Mouse (Mus musculus) neural tube, embryonic 11.5 days (tissue): Measurements from ENCODE around the gene 2900026A02Rik. TPM values are rescaled to one million over a fixed set of nuclear protein-coding genes. Genes with fewer than 3 reads are reported as not detected.

ENCODE experiments used
- ATAC-seq: fragments of 200-750 bp; cut with Nextera tagmentation; 2 replicates; pipeline ENCODE4 v1.8.0; 2017; ENCODE audit warnings: moderate number of reproducible peaks, mild to moderate bottlenecking, moderate TSS enrichment, moderate library complexity; ENCODE audit not compliant: insufficient read depth, low FRiP score, low TSS enrichment
- DNase-seq: peaks from one replicate; pipeline ENCODE4 v3.0.0-alpha.2; 2015; ENCODE audit warnings: low spot score
- H3K27ac ChIP-seq: fragments of 300-500 bp; sonication (generic); 2 replicates; pipeline ENCODE4 v1.5.1; 2014; ENCODE audit warnings: low read depth, mild to moderate bottlenecking, low read length
- H3K27me3 ChIP-seq: fragments of 300-500 bp; sonication (generic); 2 replicates; pipeline ENCODE4 v1.6.1; 2014; ENCODE audit warnings: mild to moderate bottlenecking, low read length, mixed read lengths; ENCODE audit not compliant: control insufficient read depth, insufficient read depth
- H3K36me3 ChIP-seq: fragments of 300-500 bp; sonication (generic); 2 replicates; pipeline ENCODE4 v1.6.1; 2014; ENCODE audit warnings: mild to moderate bottlenecking, low read length, moderate library complexity, mixed read lengths; ENCODE audit not compliant: control insufficient read depth, insufficient read depth
- H3K4me1 ChIP-seq: fragments of 300-500 bp; sonication (generic); 2 replicates; pipeline ENCODE4 v1.6.1; 2014; ENCODE audit warnings: low read length, mixed read lengths; ENCODE audit not compliant: control insufficient read depth, insufficient read depth
- H3K4me2 ChIP-seq: fragments of 300-500 bp; sonication (generic); 2 replicates; pipeline ENCODE4 v1.6.1; 2014; ENCODE audit warnings: low read depth, mild to moderate bottlenecking, moderate library complexity
- H3K4me3 ChIP-seq: fragments of 300-500 bp; sonication (generic); 2 replicates; pipeline ENCODE4 v1.5.1; 2014; ENCODE audit warnings: low read depth, low read length
- H3K9ac ChIP-seq: fragments of 300-500 bp; sonication (generic); 2 replicates; pipeline ENCODE4 v1.6.1; 2014; ENCODE audit warnings: mild to moderate bottlenecking, low read length
- H3K9me3 ChIP-seq: fragments of 300-500 bp; sonication (generic); 2 replicates; pipeline ENCODE4 v1.6.1; 2016; ENCODE audit warnings: low read length; ENCODE audit not compliant: control insufficient read depth
- WGBS: fragments of 180-500 bp; shearing (Covaris S2); extraction: QIAGEN DNeasy Blood & Tissue Kit; methylation state at CpG from one replicate; pipeline ENCODE4 v1.1.7; 2014; 5-methylcytosine and 5-hydroxymethylcytosine counted together
- polyA plus RNA-seq: library from polyadenylated mRNA; unstranded; fragments of >200 nt; fragmentation: Nextera tagmentation; extraction: Ambion mirVana; gene quantifications from 2 replicates; pipeline ENCODE4 v1.2.1, GENCODE M21; 2014

2900026A02Rik gene
- polyA plus RNA-seq, 1 experiment from 2014 or later, result 1.3 TPM

DNA sequence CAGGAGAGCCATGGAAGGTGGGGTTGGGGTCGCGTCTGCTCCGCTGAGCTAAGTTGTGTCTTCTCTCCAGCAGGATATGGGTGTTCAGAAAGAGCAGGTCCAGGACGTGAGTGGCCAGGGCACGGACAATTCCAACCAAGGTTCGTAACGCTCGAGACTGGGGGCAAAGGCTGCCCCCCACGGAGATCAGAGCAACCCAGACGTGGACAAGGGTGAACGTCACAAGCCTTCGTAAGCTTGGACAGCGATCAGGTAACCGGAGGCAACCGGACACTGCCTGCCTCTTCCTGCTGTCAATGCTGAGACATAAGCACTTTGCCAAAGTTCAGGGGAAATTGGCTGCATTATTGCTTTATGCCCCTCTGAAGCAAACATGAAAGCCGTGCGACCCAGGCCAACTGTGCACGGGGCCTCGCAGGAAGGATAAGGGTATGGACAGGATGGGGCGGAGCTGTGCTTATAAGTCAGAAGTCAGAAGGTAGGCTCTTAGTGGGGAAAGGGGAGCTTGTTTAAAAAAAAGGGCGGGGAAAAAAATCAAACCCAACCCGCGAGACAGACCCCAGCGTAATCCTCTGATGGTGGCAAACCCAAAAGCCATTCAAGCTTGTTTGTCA lies 130.9 kb downstream of the 2900026A02Rik start:
- Histone ChIP-seq H3K9ac (no peak overlapping the region), H3K27me3 (no peaks in the 10 kb centered on the region), H3K36me3 (no peaks in the 10 kb centered on the region), H3K4me2 (no peak overlapping the region), H3K27ac (no peak overlapping the region), H3K4me1 (no peaks in the 10 kb centered on the region), H3K9me3 (no peaks in the 10 kb centered on the region), H3K4me3 (no peak overlapping the region)
- no peak for ATAC-seq
- 86% methylated on average over 24 of the region's 24 CpGs for WGBS
- no peak for DNase-seq

GRCm38 (mm10) chr5:113087465-113087864 lies 133.6 kb downstream of the 2900026A02Rik start:
- no peak overlapping the region for H3K4me2 ChIP-seq
- ATAC-seq, result no peak
- H3K4me1 ChIP-seq, result no peaks in the 10 kb centered on the region
- H3K36me3 ChIP-seq, result no peaks in the 10 kb centered on the region
- 93% methylated on average over 2 of the region's 2 CpGs for WGBS
- no peaks in the 10 kb centered on the region for H3K9me3 ChIP-seq
- H3K27ac ChIP-seq, result no peak overlapping the region
- H3K4me3 ChIP-seq, result no peak overlapping the region
- no peak overlapping the region for H3K9ac ChIP-seq
- DNase-seq, result no peak
- no peaks in the 10 kb centered on the region for H3K27me3 ChIP-seq

DNA sequence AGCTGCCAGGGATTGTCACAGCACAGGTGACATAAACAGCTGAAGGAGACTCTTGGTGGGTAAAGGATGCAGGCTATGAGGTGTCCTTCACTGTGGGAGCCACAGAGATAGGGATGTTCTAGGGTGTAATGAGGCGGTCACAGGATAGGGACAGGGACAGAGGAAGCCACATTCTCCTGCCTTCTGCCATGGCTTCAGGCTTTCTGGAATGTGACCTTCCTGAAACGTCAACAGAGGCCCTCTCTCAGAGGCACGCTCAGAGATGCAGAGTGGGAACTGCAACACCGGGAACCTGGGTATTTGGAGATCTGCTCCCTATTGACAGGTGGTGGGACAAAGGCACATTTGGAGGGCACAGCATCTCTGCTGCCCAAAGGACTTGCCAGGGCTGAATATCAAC lies 134.0 kb downstream of the 2900026A02Rik start:
- Histone ChIP-seq H3K4me2 (no peak overlapping the region), H3K36me3 (no peaks in the 10 kb centered on the region), H3K9me3 (no peaks in the 10 kb centered on the region), H3K4me1 (no peaks in the 10 kb centered on the region), H3K9ac (no peak overlapping the region), H3K27me3 (no peaks in the 10 kb centered on the region), H3K4me3 (no peak overlapping the region), H3K27ac (no peak overlapping the region)
- 54% methylated on average over 4 of the region's 4 CpGs for WGBS
- DNase-seq (no peak), ATAC-seq (no peak)

GRCm38 (mm10) chr5:113086439-113086838 lies 134.6 kb downstream of the 2900026A02Rik start:
- Histone ChIP-seq H3K9me3 (no peaks in the 10 kb centered on the region), H3K27me3 (no peaks in the 10 kb centered on the region), H3K27ac (no peak overlapping the region), H3K4me1 (no peaks in the 10 kb centered on the region), H3K4me2 (no peak overlapping the region), H3K4me3 (no peak overlapping the region), H3K9ac (no peak overlapping the region), H3K36me3 (no peaks in the 10 kb centered on the region)
- no peak for DNase-seq
- no peak for ATAC-seq
- WGBS, result 87% methylated on average over 12 of the region's 12 CpGs

DNA sequence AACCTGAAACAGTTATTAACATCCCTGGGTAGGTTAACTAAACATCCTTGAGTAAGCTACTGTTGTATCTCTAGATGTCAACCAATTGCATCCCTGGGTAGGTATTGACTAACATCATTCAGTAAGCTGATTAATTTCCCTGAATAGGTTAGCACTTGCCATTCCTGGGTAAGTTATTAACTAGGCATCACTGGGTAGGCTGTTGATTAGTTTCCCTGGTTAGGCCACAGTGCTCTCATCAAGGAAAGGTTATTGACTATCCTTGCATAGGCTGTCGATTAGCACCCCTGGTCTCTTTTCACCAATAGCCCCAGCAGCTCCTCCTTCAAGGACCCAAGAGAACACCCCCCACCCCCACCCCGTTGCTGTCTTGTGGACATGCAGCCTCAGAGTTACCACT lies 135.1 kb downstream of the 2900026A02Rik start:
- Histone ChIP-seq H3K9me3 (no peaks in the 10 kb centered on the region), H3K4me1 (no peaks in the 10 kb centered on the region), H3K36me3 (no peaks in the 10 kb centered on the region), H3K4me2 (no peak overlapping the region), H3K27me3 (no peaks in the 10 kb centered on the region), H3K9ac (no peak overlapping the region), H3K4me3 (no peak overlapping the region), H3K27ac (no peak overlapping the region)
- ATAC-seq (no peak), DNase-seq (no peak)
- 68% methylated on average over 2 of the region's 2 CpGs for WGBS

- 89% methylated on average over 2 of the region's 2 CpGs for WGBS
- H3K9me3 ChIP-seq, result no peaks in the 10 kb centered on the region
- H3K9ac ChIP-seq, result no peak overlapping the region
- H3K27ac ChIP-seq, result no peak overlapping the region
- H3K4me2 ChIP-seq, result no peak overlapping the region
- DNase-seq (no peak), ATAC-seq (no peak)
- no peak overlapping the region for H3K4me3 ChIP-seq
- no peaks in the 10 kb centered on the region for H3K27me3 ChIP-seq
- H3K36me3 ChIP-seq, result no peaks in the 10 kb centered on the region
- no peaks in the 10 kb centered on the region for H3K4me1 ChIP-seq
Observed at GRCm38 (mm10) chr5:113084309-113084708, 136.7 kb downstream of the 2900026A02Rik start.

GRCm38 (mm10) chr5:113082356-113083168 lies 138.5 kb downstream of the 2900026A02Rik start:
- no peaks in the 10 kb centered on the region for H3K27me3 ChIP-seq
- DNase-seq (no peak), ATAC-seq (no peak)
- no peaks in the 10 kb centered on the region for H3K36me3 ChIP-seq
- H3K4me2 ChIP-seq, result no peak overlapping the region
- WGBS, result 73% methylated on average over 19 of the region's 19 CpGs
- H3K9ac ChIP-seq, result no peak overlapping the region
- no peak overlapping the region for H3K27ac ChIP-seq
- H3K4me3 ChIP-seq, result no peak overlapping the region
- no peaks in the 10 kb centered on the region for H3K9me3 ChIP-seq
- no peaks in the 10 kb centered on the region for H3K4me1 ChIP-seq

DNA sequence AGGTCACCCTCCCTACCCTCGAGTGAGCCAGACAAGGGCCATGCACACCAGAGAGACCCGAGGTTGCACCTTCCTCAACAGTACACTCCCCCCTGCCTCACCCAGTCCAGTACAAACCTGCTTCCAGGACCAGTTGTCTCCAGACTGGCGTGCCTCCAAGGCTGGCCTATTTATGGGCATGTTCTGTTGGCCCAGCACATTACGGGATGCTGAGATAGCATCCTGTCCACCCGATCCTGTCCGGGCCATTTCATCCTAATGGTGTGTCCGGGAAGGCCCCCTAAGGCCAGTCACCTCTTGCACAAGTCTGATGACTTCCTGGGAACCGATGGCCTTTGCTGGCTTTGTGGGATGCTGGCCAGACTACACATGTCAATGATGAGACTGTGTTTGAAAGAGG lies 139.6 kb downstream of the 2900026A02Rik start, which contains the start of gene Crybb3:
TSS of gene Crybb3 (minus strand) at position 146 of the 400 bp plus-strand sequence.
- Histone ChIP-seq H3K9me3 (no peaks in the 10 kb centered on the region), H3K4me2 (no peak within 1 kb of the TSS), H3K27me3 (no peaks in the 10 kb centered on the region), H3K27ac (no peak within 1 kb of the TSS), H3K4me3 (no peak within 1 kb of the TSS), H3K9ac (no peak within 1 kb of the TSS), H3K4me1 (no peaks in the 10 kb centered on the region), H3K36me3 (no peaks in the 10 kb centered on the region)
- 83% methylated on average over 8 of the region's 8 CpGs for WGBS
- DNase-seq, result no peak
- no peak for ATAC-seq

GRCm38 (mm10) chr5:113081020-113081419 lies 140.0 kb downstream of the 2900026A02Rik start:
- 94% methylated on average over 9 of the region's 9 CpGs for WGBS
- no peak for DNase-seq
- Histone ChIP-seq H3K4me2 (no peak overlapping the region), H3K36me3 (no peaks in the 10 kb centered on the region), H3K4me3 (no peak overlapping the region), H3K9me3 (no peaks in the 10 kb centered on the region), H3K9ac (no peak overlapping the region), H3K27ac (no peak overlapping the region), H3K4me1 (no peaks in the 10 kb centered on the region), H3K27me3 (no peaks in the 10 kb centered on the region)
- ATAC-seq, result no peak
